Mouse (Mus musculus) fibroblast of lung, adult 2 months (primary cell): Measurements from ENCODE around the gene Olfr1508.
"Not testable (repeated sequence)": the region's sequence is repeated elsewhere in the genome, so short reads cannot be mapped to it uniquely, and the experiment has no call there.

ENCODE experiments used
- DNase-seq: peaks from one replicate; pipeline ENCODE4 v3.0.0-alpha.2; 2011; ENCODE audit warnings: low read depth

The Olfr1508 gene

GRCm38 (mm10) chr14:52467395-52467794 lies at the start of gene Olfr1508:
Olfr1508 (minus strand) TSS chr14:52467495.
- no peak for DNase-seq

- DNase-seq: no peak
Measured at GRCm38 (mm10) chr14:52495516-52495915, 28.2 kb upstream of the Olfr1508 start, which contains the start of gene Olfr1507. Olfr1507 (minus strand) TSS chr14:52495749.

- no peak for DNase-seq
Measured at GRCm38 (mm10) chr14:52465738-52466137, 1.6 kb downstream of the Olfr1508 start.

GRCm38 (mm10) chr14:52461928-52462327 lies 5.4 kb downstream of the Olfr1508 start:
- no peak for DNase-seq

- no peak for DNase-seq
Measured at GRCm38 (mm10) chr14:52451138-52451537, 16.2 kb downstream of the Olfr1508 start.

GRCm38 (mm10) chr14:52442690-52443089 lies 24.6 kb downstream of the Olfr1508 start, which contains the start of gene Olfr1509:
Olfr1509 (plus strand) TSS chr14:52442990.
- DNase-seq: no peak

- DNase-seq: no peak
Measured at GRCm38 (mm10) chr14:52427686-52428085, 39.6 kb downstream of the Olfr1508 start.

- DNase-seq: no peak
Measured at GRCm38 (mm10) chr14:52414273-52414672, 53.0 kb downstream of the Olfr1508 start, which contains the start of gene Olfr1510. Olfr1510 (minus strand) TSS chr14:52414373.

- not testable (repeated sequence) for DNase-seq
Measured at GRCm38 (mm10) chr14:52410142-52410919, 57.0 kb downstream of the Olfr1508 start.
